Mouse (Mus musculus): Measurements from ENCODE around the gene Rps11. TPM values are rescaled to one million over a fixed set of nuclear protein-coding genes. Genes with fewer than 3 reads are reported as not detected.
"Not testable (repeated sequence)": the region's sequence is repeated elsewhere in the genome, so short reads cannot be mapped to it uniquely, and the experiment has no call there.

The Rps11 gene
- polyA plus RNA-seq, 1 experiment from 2014 or later = 1,160 TPM

DNA sequence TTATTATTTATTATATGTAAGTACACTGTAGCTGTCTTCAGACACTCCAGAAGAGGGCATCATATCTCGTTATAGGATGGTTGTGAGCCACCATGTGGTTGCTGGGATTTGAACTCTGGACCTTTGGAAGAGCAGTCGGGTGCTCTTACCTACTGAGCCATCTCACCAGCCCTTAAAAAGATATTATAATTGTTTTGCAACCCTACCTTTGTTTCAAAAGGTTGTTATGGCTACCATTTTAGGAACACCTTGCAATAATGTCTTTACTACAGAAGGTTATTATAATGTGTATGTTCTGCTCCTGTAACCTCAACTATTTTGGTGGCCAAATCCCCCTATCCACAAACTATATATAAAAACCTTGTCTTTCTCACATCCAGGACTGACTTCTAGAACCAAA, 28.8 kb upstream of the Rps11 start:
- not testable (repeated sequence) for H3K4me3 ChIP-seq; H3K27ac ChIP-seq (replicated peaks); H3K9ac ChIP-seq (replicated peaks); H3K36me3 ChIP-seq; H3K9me3 ChIP-seq; ATAC-seq (ENCODE audit: low FRiP score, low read depth); H3K27me3 ChIP-seq
- H3K4me2 ChIP-seq (replicated peaks) = peak overlapping the region; percentile 78; the same call in 1 of the 2 replicates
- peaks cover 22% of the 10 kb centered on the region for H3K4me1 ChIP-seq
- 92% methylated on average over 2 of the region's 2 CpGs for WGBS

DNA sequence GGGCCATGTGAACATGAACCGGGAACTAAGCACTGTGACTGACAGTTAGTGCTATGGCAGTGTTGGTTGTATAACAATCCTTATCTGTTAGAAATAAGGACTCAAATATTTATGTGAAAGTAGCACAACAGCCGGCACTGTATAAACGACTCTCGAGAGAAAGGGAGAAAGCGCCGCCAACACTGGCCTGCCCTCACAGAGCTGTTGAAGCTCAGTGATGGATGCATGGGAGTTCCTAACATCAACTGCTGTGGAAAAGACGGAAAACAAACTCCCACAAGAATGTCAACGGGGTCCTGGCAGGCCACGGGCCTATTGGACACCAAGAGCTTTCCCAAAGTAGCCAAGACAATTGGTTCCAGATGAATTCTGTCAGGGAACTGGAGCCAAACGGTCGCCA, 27.1 kb upstream of the Rps11 start:
- Histone ChIP-seq H3K4me3 (no peak overlapping the region), H3K4me2 (replicated peaks) (no peak overlapping the region), H3K4me1 (peaks cover 22% of the 10 kb centered on the region), H3K9me3 (no peaks in the 10 kb centered on the region), H3K9ac (replicated peaks) (no peak overlapping the region), H3K27ac (replicated peaks) (no peak overlapping the region; the same call in 1 of the 2 replicates), H3K27me3 (no peaks in the 10 kb centered on the region), H3K36me3 (no peaks in the 10 kb centered on the region)
- ATAC-seq (ENCODE audit: low FRiP score, low read depth) = no peak
- 68% methylated on average over 11 of the region's 11 CpGs for WGBS

DNA sequence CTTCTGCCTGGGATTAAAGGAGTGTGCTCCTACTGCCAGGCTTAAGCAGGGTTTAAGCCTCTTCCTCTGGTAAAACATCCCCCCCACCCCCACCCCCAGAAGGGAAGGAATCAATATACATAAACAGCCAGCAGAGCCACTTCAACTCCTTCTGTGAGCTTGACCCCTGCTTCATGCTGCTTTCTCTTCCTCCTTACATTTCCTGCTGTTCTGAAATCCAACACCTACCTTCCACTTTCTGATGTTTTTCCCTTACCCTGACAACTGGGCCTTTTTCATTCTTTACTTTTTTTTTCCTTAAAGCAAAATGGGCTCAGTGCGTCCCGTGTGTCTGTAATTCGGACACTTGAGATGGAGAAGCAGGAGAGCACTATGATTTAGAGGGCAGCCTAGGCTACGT, 26.1 kb upstream of the Rps11 start:
- Histone ChIP-seq H3K36me3 (0 out of 2 replicates have a peak, but pooled peaks cover 7% of the 10 kb centered on the region), H3K4me2 (replicated peaks) (no peak overlapping the region), H3K4me1 (peaks cover 21% of the 10 kb centered on the region), H3K9me3 (no peaks in the 10 kb centered on the region), H3K27ac (replicated peaks) (no peak overlapping the region; the same call in 1 of the 2 replicates), H3K27me3 (no peaks in the 10 kb centered on the region), H3K4me3 (no peak overlapping the region), H3K9ac (replicated peaks) (peak overlapping the region; percentile 17; the same call in 1 of the 2 replicates)
- no peak for ATAC-seq (ENCODE audit: low FRiP score, low read depth)
- 68% methylated on average over 4 of the region's 4 CpGs for WGBS

GRCm38 (mm10) chr7:45149545-45149944, 25.3 kb upstream of the Rps11 start:
- Histone ChIP-seq H3K4me1 (peaks cover 15% of the 10 kb centered on the region), H3K4me3 (no peak overlapping the region), H3K9ac (replicated peaks) (no peak overlapping the region), H3K9me3 (no peaks in the 10 kb centered on the region), H3K36me3 (peaks cover 15% of the 10 kb centered on the region), H3K27ac (replicated peaks) (no peak overlapping the region), H3K27me3 (no peaks in the 10 kb centered on the region), H3K4me2 (replicated peaks) (no peak overlapping the region)
- WGBS = 24% methylated on average over 6 of the region's 6 CpGs
- ATAC-seq (ENCODE audit: low FRiP score, low read depth) = no peak

- Histone ChIP-seq H3K36me3 (peaks cover 24% of the 10 kb centered on the region), H3K27ac (replicated peaks) (no peak overlapping the region), H3K9me3 (no peaks in the 10 kb centered on the region), H3K4me1 (peaks cover 14% of the 10 kb centered on the region), H3K4me2 (replicated peaks) (no peak overlapping the region), H3K27me3 (no peaks in the 10 kb centered on the region), H3K9ac (replicated peaks) (0 out of 2 replicates have a peak overlapping the region, but pooled peaks have one; percentile 11), H3K4me3 (no peak overlapping the region)
- 65% methylated on average over 4 of the region's 4 CpGs for WGBS
- no peak for ATAC-seq (ENCODE audit: low FRiP score, low read depth)
Observed at GRCm38 (mm10) chr7:45148534-45149098, 24.4 kb upstream of the Rps11 start.

DNA sequence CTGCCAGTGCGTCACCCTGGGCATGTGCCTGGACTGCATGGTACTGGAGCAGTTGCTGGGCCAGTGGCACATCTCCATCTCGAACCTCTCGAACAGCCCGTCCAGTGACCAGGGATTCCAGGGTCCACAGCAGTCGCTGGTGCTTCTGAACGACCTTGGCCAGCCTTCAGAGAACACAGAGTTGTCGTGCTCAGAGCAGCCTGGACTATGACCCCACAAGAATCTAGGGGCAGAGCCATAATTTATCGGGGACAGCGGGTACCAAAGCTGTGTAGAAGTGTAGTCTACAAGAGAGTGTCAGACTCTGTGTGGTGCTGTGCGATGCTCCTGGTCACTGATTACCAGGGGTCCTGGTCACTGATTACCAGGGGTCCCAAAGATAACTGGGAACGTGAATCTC, 23.7 kb upstream of the Rps11 start:
- ATAC-seq (ENCODE audit: low FRiP score, low read depth) = no peak
- H3K27me3 ChIP-seq = no peaks in the 10 kb centered on the region
- no peak overlapping the region for H3K4me2 ChIP-seq (replicated peaks)
- 94% methylated on average over 11 of the region's 11 CpGs for WGBS
- H3K4me1 ChIP-seq = peaks cover 9% of the 10 kb centered on the region; the same call in 1 of the 2 replicates
- H3K36me3 ChIP-seq = peaks cover 30% of the 10 kb centered on the region
- no peaks in the 10 kb centered on the region for H3K9me3 ChIP-seq
- H3K4me3 ChIP-seq = no peak overlapping the region
- no peak overlapping the region for H3K9ac ChIP-seq (replicated peaks)
- no peak overlapping the region for H3K27ac ChIP-seq (replicated peaks)

- WGBS = 95% methylated on average over 11 of the region's 11 CpGs
- no peak for ATAC-seq (ENCODE audit: low FRiP score, low read depth)
- H3K36me3 ChIP-seq = peaks cover 36% of the 10 kb centered on the region
Observed at GRCm38 (mm10) chr7:45147267-45147666, 23.0 kb upstream of the Rps11 start.

GRCm38 (mm10) chr7:45145460-45145859, 21.2 kb upstream of the Rps11 start:
- Histone ChIP-seq H3K4me3 (no peak overlapping the region), H3K36me3 (peaks cover 48% of the 10 kb centered on the region), H3K4me2 (replicated peaks) (no peak overlapping the region), H3K27ac (replicated peaks) (no peak overlapping the region), H3K9me3 (no peaks in the 10 kb centered on the region), H3K27me3 (no peaks in the 10 kb centered on the region), H3K9ac (replicated peaks) (0 out of 2 replicates have a peak overlapping the region, but pooled peaks have one; percentile 7), H3K4me1 (peaks cover 4% of the 10 kb centered on the region; the same call in 1 of the 2 replicates)
- ATAC-seq (ENCODE audit: low FRiP score, low read depth) = no peak
- 96% methylated on average over 8 of the region's 8 CpGs for WGBS

More at GRCm38 (mm10) chr7:45147267-45147666, 23.0 kb upstream of the Rps11 start:
- Histone ChIP-seq H3K4me1 (peaks cover 9% of the 10 kb centered on the region; the same call in 1 of the 2 replicates), H3K9ac (replicated peaks) (no peak overlapping the region), H3K9me3 (no peaks in the 10 kb centered on the region), H3K4me2 (replicated peaks) (no peak overlapping the region), H3K4me3 (no peak overlapping the region), H3K27me3 (no peaks in the 10 kb centered on the region), H3K27ac (replicated peaks) (no peak overlapping the region)

- peaks cover 48% of the 10 kb centered on the region for H3K36me3 ChIP-seq
- H3K9me3 ChIP-seq = no peaks in the 10 kb centered on the region
- H3K4me1 ChIP-seq = peaks cover 1% of the 10 kb centered on the region; the same call in 1 of the 2 replicates
- WGBS = 90% methylated on average over 13 of the region's 13 CpGs
- H3K27me3 ChIP-seq = no peaks in the 10 kb centered on the region
- H3K27ac ChIP-seq (replicated peaks) = no peak overlapping the region
- no peak overlapping the region for H3K4me3 ChIP-seq
- H3K4me2 ChIP-seq (replicated peaks) = no peak overlapping the region
- no peak for ATAC-seq (ENCODE audit: low FRiP score, low read depth)
- H3K9ac ChIP-seq (replicated peaks) = no peak overlapping the region
Observed at GRCm38 (mm10) chr7:45144368-45145174, 20.3 kb upstream of the Rps11 start.

GRCm38 (mm10) chr7:45141914-45142313, 17.7 kb upstream of the Rps11 start:
- H3K9ac ChIP-seq (replicated peaks) = no peak overlapping the region
- peaks cover 8% of the 10 kb centered on the region for H3K27me3 ChIP-seq
- 86% methylated on average over 5 of the region's 5 CpGs for WGBS
- no peak overlapping the region for H3K4me2 ChIP-seq (replicated peaks)
- H3K9me3 ChIP-seq = no peaks in the 10 kb centered on the region
- no peak for ATAC-seq (ENCODE audit: low FRiP score, low read depth)
- no peak overlapping the region for H3K4me3 ChIP-seq
- no peaks in the 10 kb centered on the region for H3K4me1 ChIP-seq
- H3K27ac ChIP-seq (replicated peaks) = no peak overlapping the region
- H3K36me3 ChIP-seq = peaks cover 48% of the 10 kb centered on the region

DNA sequence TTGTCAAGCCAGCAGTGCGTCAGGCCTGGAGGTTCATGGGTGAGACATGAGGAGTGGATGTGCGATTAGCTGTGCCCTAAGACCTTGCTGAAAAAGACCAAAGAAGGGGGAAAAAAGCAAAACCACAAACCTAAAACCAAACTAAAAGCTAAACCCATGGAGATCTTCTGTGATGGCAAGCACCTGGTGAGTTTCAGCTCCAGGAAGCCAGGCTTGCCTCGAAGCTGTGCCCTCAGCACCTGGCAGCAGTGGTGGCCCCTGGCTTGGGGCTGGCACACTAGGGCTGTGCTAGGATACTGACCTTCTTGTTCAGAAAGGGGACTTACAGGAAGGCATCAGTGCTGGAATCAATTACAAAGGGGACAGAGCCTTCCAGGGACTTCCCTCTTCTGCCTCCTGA, 17.1 kb upstream of the Rps11 start:
- Histone ChIP-seq H3K27me3 (peaks cover 9% of the 10 kb centered on the region), H3K4me2 (replicated peaks) (no peak overlapping the region), H3K9ac (replicated peaks) (no peak overlapping the region; the same call in 1 of the 2 replicates), H3K4me3 (no peak overlapping the region), H3K9me3 (no peaks in the 10 kb centered on the region), H3K36me3 (peaks cover 48% of the 10 kb centered on the region), H3K4me1 (0 out of 2 replicates have a peak, but pooled peaks cover 2% of the 10 kb centered on the region), H3K27ac (replicated peaks) (no peak overlapping the region)
- 85% methylated on average over 3 of the region's 3 CpGs for WGBS
- no peak for ATAC-seq (ENCODE audit: low FRiP score, low read depth)
